Mouse (Mus musculus) embryonic facial prominence, embryonic 15.5 days (tissue): Measurements from ENCODE around the gene Fam219b. TPM values are rescaled to one million over a fixed set of nuclear protein-coding genes. Genes with fewer than 3 reads are reported as not detected.

ENCODE experiments used
- ATAC-seq: fragments of 200-750 bp; cut with Nextera tagmentation; 2 replicates; pipeline ENCODE4 v1.8.0; 2017; ENCODE audit warnings: low read depth, moderate TSS enrichment; ENCODE audit not compliant: insufficient number of reproducible peaks, low FRiP score, low TSS enrichment
- H3K27ac ChIP-seq: fragments of 300-500 bp; sonication (generic); replicated peaks from 2 replicates; pipeline ENCODE4 v1.5.1; 2015; ENCODE audit warnings: mild to moderate bottlenecking, inconsistent platforms
- H3K27me3 ChIP-seq: fragments of 300-500 bp; sonication (generic); 2 replicates; pipeline ENCODE4 v1.6.1; 2015; ENCODE audit warnings: inconsistent platforms
- H3K36me3 ChIP-seq: fragments of 300-500 bp; sonication (generic); 2 replicates; pipeline ENCODE4 v1.6.1; 2015; ENCODE audit warnings: mild to moderate bottlenecking, inconsistent platforms
- H3K4me1 ChIP-seq: fragments of 300-500 bp; sonication (generic); 2 replicates; pipeline ENCODE4 v1.6.1; 2015; ENCODE audit warnings: inconsistent platforms
- H3K4me2 ChIP-seq: fragments of 300-500 bp; sonication (generic); replicated peaks from 2 replicates; pipeline ENCODE4 v1.6.1; 2015; ENCODE audit warnings: mild to moderate bottlenecking, inconsistent platforms
- H3K4me3 ChIP-seq: fragments of 300-500 bp; sonication (generic); replicated peaks from 2 replicates; pipeline ENCODE4 v1.5.1; 2015; ENCODE audit warnings: mild to moderate bottlenecking, inconsistent platforms
- H3K9ac ChIP-seq: fragments of 300-500 bp; sonication (generic); 2 replicates; pipeline ENCODE4 v1.6.1; 2015; ENCODE audit warnings: inconsistent platforms
- H3K9me3 ChIP-seq: fragments of 300-500 bp; sonication (generic); replicated peaks from 2 replicates; pipeline ENCODE4 v1.6.1; 2016; ENCODE audit warnings: inconsistent platforms
- WGBS: fragments of 180-500 bp; shearing (Covaris S2); methylation state at CpG from one replicate; pipeline ENCODE4 v1.1.7; 2015; 5-methylcytosine and 5-hydroxymethylcytosine counted together
- polyA plus RNA-seq: library from polyadenylated mRNA; unstranded; fragments of >200 nt; fragmentation: Nextera tagmentation; extraction: Ambion mirVana; gene quantifications from 2 replicates; pipeline ENCODE4 v1.2.1, GENCODE M21; 2015

Fam219b gene
- polyA plus RNA-seq, 1 experiment from 2014 or later: 27.3 TPM

DNA sequence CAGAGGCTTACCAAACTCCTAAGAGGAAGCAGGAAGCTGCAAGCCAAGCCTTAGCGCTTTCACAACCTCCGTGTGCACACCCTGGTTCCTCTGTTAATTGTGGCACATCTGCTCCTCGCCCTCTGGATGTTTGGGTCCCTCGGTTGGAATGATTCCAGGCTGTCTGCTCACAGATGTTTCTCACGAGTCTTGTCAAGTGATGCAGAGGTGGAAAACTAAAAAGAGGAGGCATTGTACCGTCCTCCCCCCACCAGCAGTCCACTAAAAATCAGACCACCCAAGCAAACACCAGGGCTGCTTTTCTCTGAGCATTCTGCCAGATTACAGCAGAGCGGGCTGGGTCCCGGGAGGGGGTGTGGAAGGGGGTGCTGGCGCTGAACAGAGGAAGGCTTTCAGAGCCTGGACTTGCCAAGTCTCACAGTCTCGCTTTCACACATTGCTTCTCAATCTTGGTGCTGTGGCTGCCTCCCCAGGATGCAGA is 28.5 kb downstream of the Fam219b start:
- ATAC-seq: no peak
- WGBS: 16% methylated on average over 10 of the region's 10 CpGs
- H3K9me3 ChIP-seq: no peaks in the 10 kb centered on the region
- H3K4me3 ChIP-seq: no peak overlapping the region
- H3K27ac ChIP-seq: peak overlapping the region; percentile 66
- H3K4me1 ChIP-seq: peaks cover 45% of the 10 kb centered on the region
- H3K27me3 ChIP-seq: no peaks in the 10 kb centered on the region
- H3K4me2 ChIP-seq: no peak overlapping the region
- H3K9ac ChIP-seq: no peak overlapping the region
- peaks cover 20% of the 10 kb centered on the region for H3K36me3 ChIP-seq

DNA sequence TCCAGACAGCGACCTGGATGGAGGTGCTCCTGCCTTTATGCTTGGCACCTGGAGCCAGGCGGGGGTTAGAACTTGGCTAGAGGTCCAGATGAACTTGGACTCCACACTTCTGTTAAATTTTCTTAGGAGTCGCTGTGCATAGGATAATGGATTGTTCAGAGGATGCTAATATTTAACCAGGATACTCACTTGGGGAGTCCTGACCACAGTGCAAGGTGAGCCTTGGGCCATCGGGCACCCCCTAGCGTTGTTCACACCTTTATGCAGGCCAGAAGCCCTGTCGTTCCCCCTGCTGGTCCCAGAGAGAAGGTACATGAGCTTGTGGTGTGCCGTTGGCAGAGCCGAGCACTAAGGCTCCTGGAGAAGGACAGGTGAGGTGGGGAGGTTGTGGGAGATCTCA is 29.5 kb downstream of the Fam219b start:
- H3K9me3 ChIP-seq: no peaks in the 10 kb centered on the region
- no peak overlapping the region for H3K4me3 ChIP-seq
- no peaks in the 10 kb centered on the region for H3K27me3 ChIP-seq
- no peak overlapping the region for H3K9ac ChIP-seq
- H3K36me3 ChIP-seq: peaks cover 20% of the 10 kb centered on the region
- H3K27ac ChIP-seq: no peak overlapping the region
- H3K4me1 ChIP-seq: peaks cover 37% of the 10 kb centered on the region
- no peak for ATAC-seq
- H3K4me2 ChIP-seq: no peak overlapping the region
- WGBS: 52% methylated on average over 8 of the region's 8 CpGs

DNA sequence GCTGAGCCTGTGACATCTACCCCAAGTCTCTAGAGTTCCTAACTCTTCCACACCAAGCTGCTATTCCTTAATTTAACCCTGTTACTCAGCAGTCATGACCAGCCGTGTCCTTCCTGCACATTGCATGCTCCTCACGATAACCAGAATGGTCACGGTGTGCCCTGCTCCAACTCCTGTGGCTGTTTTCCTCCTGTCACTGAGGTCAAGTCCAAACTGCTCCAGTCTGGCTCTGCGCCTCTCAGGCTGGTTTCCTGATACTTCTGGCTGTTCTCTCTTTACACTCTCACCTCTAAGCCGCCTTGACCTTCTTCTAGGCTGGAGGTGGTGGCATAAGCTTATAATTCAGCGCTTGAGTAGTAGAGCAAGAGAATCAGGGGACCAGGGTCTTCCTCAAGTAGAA is 31.2 kb downstream of the Fam219b start:
- 88% methylated on average over 6 of the region's 6 CpGs for WGBS
- H3K27me3 ChIP-seq: no peaks in the 10 kb centered on the region
- peaks cover 23% of the 10 kb centered on the region for H3K4me1 ChIP-seq
- H3K27ac ChIP-seq: peak overlapping the region; percentile 23; the same call in 1 of the 2 replicates
- H3K9ac ChIP-seq: no peak overlapping the region
- H3K4me3 ChIP-seq: no peak overlapping the region
- no peak for ATAC-seq
- H3K9me3 ChIP-seq: no peaks in the 10 kb centered on the region
- H3K4me2 ChIP-seq: no peak overlapping the region
- H3K36me3 ChIP-seq: peaks cover 20% of the 10 kb centered on the region

DNA sequence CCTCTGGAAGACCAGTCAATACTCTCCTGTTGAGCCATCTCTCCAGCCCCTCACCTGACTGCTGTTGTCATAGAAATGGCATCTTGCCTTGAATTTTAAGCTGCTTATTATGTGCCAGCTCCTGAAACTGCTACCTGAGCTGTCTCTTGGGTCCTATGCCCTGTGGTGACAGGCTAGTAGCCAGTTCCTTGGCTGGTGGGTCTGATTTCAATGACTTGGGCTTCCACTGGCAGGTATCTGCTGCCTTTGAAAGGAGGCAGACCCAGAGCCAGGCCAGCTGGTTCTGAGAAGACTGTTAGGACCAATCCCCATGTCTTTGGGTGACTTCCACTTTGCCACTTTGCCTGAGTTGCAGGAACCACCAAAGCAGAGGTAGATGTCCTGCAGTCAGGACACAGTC is 37.1 kb downstream of the Fam219b start:
- Histone ChIP-seq H3K9me3 (no peaks in the 10 kb centered on the region), H3K4me1 (no peaks in the 10 kb centered on the region), H3K9ac (no peak overlapping the region), H3K4me3 (no peak overlapping the region), H3K36me3 (peaks cover 29% of the 10 kb centered on the region), H3K27ac (no peak overlapping the region), H3K4me2 (no peak overlapping the region), H3K27me3 (no peaks in the 10 kb centered on the region)
- ATAC-seq: no peak

DNA sequence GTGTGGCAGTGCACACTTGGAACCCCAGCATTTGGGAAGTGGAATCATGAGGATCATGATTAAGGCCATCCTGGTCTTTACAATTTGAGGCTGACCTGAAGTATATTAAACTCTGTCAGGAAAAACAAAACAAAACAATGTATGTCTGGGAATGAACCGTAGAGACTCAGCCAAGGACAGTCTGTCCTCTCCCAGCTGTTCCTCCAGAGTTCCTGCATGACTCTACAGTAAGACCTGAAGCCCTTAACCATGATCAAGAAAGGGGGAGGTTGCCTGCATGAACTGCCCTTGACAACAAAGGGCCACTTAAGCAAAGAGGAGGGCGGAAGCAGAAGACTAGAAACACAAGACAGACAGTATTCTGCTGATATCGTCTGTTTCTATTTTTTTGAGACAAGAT is 38.2 kb downstream of the Fam219b start:
- WGBS: 82% methylated on average over 3 of the region's 3 CpGs

DNA sequence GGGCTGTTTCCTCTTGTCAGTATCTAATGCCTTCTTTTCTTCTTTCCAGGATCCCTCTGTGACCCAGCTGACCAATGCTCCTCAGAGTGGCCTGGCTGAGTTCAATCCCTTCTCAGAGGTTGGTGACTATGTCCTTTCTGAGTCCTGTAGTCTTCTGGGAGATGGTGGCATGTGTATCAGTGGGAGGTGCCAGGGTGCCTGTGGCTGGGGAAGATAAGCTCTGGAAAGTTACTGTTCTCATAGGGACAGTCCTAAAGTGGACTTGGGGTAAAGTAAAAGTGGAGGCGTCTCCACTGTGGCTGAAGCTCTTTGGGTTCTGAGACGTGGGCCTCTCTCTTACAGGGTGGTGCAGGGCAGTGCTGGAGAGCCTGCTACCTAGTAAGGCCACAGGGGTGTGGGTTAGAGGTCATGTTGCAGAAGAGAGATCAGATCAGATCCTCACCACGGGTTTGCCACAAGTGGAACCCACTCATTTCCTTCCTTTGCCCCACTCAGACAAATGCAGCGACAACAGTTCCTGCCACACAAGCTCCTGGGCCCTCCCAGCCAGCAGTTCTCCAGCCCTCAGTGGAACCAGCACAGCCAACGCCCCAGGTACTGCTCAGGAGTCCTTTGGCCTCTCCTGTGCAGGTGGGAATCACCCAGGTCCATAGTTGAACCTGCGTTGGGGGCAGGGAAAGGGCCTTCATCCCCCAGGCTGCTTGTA is 40.0 kb downstream of the Fam219b start:
- no peak overlapping the region for H3K27ac ChIP-seq
- H3K27me3 ChIP-seq: no peaks in the 10 kb centered on the region
- no peak for ATAC-seq
- H3K36me3 ChIP-seq: peaks cover 48% of the 10 kb centered on the region
- no peaks in the 10 kb centered on the region for H3K4me1 ChIP-seq
- H3K9ac ChIP-seq: no peak overlapping the region
- no peaks in the 10 kb centered on the region for H3K9me3 ChIP-seq
- H3K4me3 ChIP-seq: no peak overlapping the region
- WGBS: 73% methylated on average over 6 of the region's 6 CpGs
- H3K4me2 ChIP-seq: no peak overlapping the region

More for the DNA sequence above, 38.2 kb downstream of the Fam219b start:
- no peak overlapping the region for H3K9ac ChIP-seq
- peaks cover 30% of the 10 kb centered on the region for H3K36me3 ChIP-seq
- H3K9me3 ChIP-seq: no peaks in the 10 kb centered on the region
- no peak for ATAC-seq
- H3K4me1 ChIP-seq: no peaks in the 10 kb centered on the region
- H3K27ac ChIP-seq: no peak overlapping the region
- no peak overlapping the region for H3K4me2 ChIP-seq
- H3K27me3 ChIP-seq: no peaks in the 10 kb centered on the region
- H3K4me3 ChIP-seq: no peak overlapping the region

DNA sequence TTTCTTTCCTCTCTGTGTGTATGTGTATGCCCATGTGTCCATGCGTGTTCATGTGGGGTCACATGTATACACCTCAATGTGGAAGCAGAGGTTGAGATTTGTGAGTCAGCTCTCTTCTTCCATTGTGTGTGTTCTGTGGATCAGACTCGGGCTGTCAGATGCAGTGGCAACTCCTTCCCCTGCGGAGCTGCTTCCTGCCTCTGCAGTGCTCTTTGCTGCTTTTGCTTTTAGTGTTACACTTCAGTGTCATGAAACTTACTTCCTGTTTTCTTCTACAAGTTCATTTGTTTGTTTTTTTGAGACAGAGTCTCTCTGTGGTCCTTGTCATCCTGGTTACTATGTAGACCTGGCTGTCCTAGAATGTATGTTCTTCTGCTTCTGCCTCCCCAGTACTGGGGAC is 47.7 kb downstream of the Fam219b start:
- Histone ChIP-seq H3K9ac (no peak overlapping the region), H3K36me3 (peaks cover 74% of the 10 kb centered on the region), H3K4me2 (no peak overlapping the region), H3K27me3 (no peaks in the 10 kb centered on the region), H3K4me1 (peaks cover 10% of the 10 kb centered on the region), H3K27ac (no peak overlapping the region), H3K9me3 (no peaks in the 10 kb centered on the region), H3K4me3 (no peak overlapping the region)
- 78% methylated on average over 3 of the region's 3 CpGs for WGBS
- no peak for ATAC-seq

DNA sequence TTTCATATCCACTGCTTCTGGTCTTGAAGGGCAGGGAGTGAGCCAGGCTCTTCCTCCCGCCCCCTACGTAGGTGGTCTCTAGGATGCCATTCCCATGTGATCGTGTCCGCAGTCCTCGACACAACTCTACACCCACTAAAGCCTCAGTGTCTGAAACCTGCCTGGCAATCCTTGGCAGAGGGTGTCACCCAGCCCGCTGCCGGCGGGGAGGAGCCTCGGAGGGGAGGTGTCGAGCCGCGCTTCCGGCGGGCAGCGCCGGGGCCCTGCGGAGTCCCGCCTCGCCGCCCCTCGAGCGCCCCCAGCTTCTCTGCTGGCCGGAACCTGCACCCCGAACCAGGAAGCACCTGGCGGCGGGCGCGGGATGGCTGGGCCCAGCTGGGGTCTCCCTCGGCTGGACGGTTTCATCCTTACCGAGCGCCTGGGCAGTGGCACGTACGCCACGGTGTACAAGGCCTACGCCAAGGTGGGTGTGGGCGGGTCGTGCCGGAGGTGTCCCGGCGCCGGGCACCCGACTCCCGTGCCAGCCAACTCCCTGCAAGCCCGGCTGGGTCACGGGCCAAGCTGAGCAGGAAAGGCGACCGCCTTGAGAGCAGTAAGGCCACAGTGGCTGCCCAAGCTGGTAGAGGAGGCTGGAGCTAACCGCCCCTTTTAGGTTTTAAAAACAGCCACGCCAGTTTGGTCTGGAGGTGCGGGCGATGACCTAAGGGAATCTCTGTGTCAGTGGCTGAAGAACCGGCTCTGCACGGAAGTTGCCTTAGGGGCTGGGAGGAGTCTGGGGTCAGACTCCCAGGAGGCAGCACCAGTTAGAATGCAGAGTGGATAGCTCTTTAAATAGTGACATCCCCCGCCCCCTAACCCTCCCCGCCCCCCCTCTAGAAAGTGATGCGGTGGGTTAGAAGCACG is 52.1 kb downstream of the Fam219b start, which contains the start of gene Ulk3:
Gene Ulk3, plus strand, starts transcription at position 229 of the 903 bp plus-strand sequence.
- peak within 1 kb of the TSS; percentile 83 for H3K4me3 ChIP-seq
- H3K4me1 ChIP-seq: peaks cover 20% of the 10 kb centered on the region
- peak within 1 kb of the TSS; percentile 88 for H3K27ac ChIP-seq
- under 1% methylated on average over 58 of the region's 58 CpGs for WGBS
- peak; percentile 86 for ATAC-seq
- H3K36me3 ChIP-seq: peaks cover 50% of the 10 kb centered on the region
- peak within 1 kb of the TSS; percentile 79 for H3K4me2 ChIP-seq
- H3K27me3 ChIP-seq: no peaks in the 10 kb centered on the region
- no peaks in the 10 kb centered on the region for H3K9me3 ChIP-seq
- peak within 1 kb of the TSS; percentile 70 for H3K9ac ChIP-seq

DNA sequence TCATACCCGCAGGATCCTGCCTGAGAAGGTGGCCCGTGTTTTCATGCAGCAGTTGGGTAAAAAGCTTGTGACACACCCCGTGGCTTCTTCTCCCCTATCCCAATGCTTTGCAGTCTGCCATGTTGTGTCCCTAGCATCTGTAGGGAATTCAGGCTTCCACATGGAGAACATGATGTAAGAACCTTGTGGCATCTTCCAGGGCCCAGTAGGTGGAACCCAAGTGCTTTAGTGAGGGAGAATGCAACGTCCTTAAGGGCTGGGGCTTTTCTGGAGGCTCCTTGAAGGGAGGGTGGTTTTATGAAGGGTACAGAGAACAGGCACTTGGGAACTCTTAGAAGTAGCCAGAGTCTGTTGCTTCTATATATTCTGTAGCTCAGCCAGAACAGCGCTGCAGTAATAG is 53.4 kb downstream of the Fam219b start:
- Histone ChIP-seq H3K4me2 (no peak overlapping the region), H3K9ac (no peak overlapping the region), H3K27ac (no peak overlapping the region; the same call in 1 of the 2 replicates), H3K27me3 (no peaks in the 10 kb centered on the region), H3K4me1 (peaks cover 20% of the 10 kb centered on the region), H3K36me3 (peaks cover 52% of the 10 kb centered on the region), H3K9me3 (no peaks in the 10 kb centered on the region), H3K4me3 (0 out of 2 replicates have a peak overlapping the region, but pooled peaks have one; percentile 83)
- ATAC-seq: no peak
- WGBS: 32% methylated on average over 5 of the region's 5 CpGs
